Mouse (Mus musculus) right cerebral cortex, adult 18-20 months (tissue): Measurements from ENCODE around the gene Gm37240.

Experiments
- DNase-seq: peaks from one replicate; pipeline ENCODE4 v3.0.0; 2022; ENCODE audit warnings: mixed read lengths

Gene Gm37240

DNA sequence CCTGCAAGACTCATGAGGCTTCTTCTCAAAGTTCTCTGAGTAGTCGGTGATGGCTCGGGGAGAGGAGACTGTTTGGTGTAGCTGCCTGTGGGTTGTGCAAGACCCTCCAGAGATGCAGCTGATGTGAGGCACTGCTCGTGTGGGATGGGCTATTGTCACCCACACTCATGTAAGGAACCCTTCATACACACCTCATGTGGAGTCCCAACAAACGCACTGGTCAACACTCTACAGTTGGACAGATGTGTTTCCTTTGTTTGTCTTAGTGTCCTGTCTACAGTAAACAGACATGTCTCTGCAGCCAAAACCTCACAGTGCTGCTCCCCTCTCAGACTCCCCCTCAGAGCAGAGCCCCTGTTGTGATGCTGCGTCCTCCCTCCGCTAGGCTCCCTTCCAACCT is 217.5 kb downstream of the Gm37240 start:
- DNase-seq, result no peak

DNA sequence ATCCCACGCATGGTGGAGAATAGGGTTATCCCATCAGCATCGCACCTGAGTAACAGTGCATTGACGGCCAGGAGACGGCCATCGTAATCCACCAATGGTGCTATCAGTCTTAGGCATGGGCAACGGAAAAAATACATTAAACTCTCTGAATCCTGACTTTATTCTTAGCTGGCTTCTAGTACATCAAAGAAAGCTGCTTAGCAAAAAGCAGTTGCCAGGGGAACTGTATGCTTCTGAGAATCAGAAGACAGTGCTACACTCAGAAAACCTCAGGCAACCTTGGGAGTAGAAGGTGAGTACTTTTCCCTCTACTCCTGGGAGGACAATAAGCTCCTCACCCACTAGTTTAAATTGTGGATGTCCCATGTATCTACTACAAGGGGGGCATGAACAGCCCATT is 219.6 kb downstream of the Gm37240 start:
- no peak for DNase-seq

DNA sequence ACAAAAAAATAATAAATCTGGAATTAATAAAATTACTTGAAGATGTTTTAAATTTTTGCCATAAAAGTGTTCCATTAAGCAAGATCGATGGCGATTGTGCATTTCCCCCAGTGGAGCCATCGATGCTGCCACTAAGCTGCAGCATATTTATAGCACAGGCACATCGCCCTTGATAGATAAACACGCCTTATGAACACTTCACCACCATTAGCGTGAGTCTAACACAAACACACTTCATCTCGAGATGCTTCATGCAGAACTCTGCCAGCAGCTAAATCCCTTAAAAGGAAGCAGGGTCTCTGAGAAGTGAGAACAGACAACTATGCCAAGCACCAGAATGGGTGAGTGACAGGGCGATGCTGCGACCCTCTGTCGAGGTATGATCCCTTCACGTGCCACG is 220.6 kb downstream of the Gm37240 start:
- no peak for DNase-seq

DNA sequence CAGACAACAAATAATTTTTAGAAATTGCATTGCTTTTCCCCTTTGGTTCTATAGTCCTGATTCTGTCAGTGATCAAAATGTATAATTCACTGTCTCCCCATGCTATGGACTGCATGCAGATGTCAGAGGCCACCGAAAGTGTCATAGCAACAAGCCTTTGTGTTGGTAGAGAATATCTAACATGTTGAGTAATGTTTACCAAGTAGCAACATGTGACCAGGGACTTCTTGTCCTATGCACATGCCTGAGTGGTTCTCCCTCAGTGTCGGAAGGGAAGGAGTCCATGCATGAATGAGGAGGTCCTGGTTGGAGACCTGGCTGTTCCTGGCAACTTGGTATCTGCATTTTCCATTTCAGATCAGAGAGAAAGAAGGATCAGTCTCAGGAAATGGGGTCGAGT is 221.2 kb downstream of the Gm37240 start:
- DNase-seq, result no peak

DNA sequence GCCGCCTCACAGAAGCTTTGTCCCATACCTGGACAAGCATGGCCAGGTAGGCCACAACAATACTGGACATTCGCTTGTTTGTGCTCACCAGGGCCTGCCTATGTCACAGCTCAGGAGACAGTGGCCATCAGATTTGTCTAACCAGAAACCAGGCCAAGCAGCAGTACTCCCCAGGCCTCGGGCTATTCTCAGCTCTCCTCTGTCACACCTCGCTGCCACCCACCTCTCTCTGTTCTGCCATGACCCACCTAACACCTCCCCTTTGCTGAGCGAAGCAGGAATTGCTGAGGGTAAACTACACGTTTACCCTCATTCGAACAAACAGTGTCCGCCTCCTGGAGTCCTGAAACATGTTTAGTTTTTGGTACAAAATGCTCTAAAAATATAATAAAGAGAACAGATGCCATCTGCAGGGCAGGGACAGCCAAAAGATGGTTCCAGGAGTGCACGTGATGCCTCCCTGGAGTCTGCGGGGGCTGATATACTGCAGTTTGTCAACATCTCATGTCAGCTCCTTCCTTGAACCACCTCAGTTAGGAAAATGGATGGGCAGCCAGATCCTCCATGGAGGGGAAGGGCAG is 222.6 kb downstream of the Gm37240 start:
- peak; percentile 82 for DNase-seq

DNA sequence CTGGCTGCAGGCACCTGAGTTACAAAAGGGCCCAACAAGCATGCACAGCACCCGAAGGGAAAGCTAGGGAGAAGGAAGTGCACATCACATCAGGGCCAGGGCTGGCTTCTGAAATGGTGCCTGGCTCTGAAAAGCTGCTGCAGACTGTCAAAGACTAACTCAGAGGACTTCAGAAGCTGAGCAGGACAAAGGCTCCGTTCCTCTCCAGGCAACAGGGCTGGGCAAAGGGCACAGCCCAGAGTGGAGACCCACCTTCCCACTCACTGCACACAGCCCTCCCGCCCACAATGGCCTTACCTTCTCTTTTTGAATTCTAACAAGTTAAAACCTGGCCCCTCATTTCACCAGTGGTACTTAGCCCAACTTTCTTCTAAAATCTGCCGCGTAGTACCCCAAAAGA is 223.5 kb downstream of the Gm37240 start:
- DNase-seq, result no peak

DNA sequence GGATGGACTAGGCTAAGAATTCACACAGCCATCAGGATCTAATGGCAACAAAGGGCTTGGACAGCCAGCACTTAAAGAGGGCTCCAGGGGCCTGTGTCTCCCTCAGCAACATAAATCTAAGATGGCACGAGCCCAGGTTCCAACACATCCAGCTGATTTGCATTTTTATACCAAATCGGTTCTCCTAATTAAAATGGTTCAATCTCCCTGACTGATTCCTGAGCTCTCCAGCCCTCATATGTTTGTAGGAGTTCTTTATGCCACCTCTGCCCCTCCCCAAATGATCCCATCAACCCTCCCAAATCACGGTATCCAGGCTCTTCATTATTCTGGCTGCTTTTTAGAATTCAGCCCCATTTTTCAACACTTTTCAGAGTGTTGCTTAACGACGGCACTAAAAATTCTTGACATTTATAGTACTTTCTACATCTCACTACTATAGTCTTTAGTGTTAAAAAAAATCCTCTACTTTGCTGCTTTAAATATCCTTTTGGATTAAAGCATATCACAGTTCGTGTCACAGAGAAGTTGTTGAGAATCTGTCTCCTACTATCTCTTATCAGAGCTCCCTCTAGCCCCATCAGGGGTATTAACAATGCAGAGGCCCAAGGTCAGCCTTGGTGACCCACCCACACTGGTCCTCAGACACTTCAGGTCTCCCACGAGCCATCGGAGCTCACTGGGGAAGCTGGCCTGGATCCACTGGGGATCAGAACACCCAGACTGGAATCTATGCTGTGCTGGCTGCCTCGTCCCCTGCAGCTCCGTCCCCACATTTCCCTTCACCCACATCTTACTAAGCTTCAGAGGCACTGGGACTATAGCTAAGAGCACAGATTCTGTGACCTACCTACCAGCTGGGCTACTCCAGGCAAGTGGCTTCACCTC is 225.1 kb downstream of the Gm37240 start:
- no peak for DNase-seq

DNA sequence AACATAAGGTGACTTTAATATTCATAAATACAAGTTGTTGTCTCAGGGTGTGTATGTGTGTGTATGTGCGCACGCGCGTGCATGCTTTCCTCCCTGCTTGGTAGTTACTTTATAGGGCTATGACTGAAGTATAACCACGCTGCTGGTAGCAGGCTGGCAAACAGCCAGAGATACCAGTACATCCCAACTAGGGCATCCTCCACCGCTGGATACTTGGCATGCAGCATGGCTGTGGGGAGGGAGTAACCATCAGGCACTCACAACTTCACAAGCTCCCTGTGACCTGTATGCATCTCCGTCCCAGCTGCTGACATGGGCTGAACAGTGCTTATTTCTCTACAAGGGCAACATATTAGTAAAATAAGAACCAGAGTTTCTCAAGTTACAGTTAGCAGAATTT is 227.6 kb downstream of the Gm37240 start:
- no peak for DNase-seq

GRCm38 (mm10) chr3:85655538-85655937 is 231.8 kb downstream of the Gm37240 start:
- DNase-seq, result no peak

DNA sequence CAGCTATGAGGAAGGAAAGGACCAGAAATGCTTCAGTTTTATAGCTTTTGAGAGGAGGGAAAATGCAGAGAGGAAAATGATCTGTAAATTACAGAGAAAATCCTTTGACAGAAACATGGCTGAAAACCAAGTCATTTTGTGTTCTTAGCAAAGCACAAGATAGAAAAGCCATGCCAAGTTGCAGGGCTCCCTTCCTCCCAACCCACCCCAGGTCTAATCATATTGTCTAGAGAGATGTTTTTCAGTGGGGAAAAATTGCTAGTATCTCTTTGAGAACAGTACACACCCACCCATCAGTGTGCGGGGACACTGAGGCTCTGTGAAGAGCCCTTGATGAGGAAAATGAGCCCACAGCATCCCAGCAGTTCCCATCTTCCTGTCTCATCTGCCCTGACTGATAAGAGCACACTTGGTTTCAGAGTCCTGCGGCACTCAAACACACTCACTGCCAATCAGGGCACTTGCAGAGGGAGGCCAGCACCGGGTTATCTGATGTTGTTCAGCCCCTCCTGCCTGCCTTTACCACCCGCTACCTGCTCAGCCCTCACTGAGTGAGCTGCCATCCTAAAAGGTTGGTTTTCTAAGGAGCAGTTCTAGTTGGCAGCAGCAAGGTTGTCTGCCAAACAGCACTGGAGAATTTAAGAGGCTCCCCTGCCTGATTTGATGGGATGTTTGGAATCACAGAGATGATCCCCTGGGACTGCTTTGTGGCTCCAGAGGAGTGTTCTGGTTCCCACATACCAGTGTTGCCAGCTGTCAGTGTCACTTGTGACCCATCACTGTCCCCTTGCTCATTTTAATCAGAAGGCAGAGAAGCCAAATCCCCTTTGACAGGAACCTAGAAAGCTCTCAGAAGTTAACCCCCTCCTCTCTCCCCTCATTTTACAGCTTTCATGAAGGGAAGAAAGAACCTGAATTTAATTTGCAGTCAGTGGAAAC is 234.3 kb downstream of the Gm37240 start:
- no peak for DNase-seq

DNA sequence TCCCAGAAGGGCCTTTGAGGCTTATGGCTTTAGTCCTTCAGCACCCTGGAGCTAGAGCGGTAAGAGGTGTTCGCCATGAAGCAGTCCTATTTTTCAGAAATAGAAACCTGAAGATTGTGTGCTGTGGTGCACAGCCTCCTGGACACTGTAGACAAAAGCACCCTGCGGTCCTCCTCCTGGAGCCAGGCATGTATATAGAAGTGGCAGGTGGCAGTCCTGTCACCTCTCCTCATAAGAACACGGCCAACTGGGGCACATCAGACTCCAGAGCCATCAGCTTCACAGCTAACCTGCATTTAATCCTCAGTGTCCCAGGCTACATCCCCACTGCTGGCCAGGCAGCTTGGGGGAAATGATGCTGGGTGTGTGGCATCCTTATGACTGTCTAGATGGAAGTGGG is 238.1 kb downstream of the Gm37240 start:
- DNase-seq, result no peak

- DNase-seq, result no peak
These were observed 241.8 kb downstream of the Gm37240 start for GRCm38 (mm10) chr3:85645517-85646004.

DNA sequence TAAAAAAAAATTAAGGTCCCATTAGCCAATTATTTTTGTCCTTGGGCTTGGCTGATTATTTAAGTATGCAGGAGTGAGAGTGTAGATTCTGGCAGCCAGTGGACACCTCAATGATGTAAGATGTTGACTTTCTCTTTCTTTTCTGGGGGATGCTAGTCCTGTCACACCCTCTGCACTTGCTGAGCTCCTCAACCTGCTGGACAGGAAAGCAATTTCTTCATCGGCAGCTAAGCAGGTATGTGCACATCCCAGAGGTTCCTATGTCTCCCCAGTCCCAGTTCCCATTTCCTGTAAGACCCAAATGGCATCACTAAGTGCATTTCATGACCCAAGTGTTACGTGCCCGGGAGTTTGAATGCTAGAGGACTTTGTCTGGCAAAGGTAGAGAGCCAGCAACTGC is 242.5 kb downstream of the Gm37240 start:
- no peak for DNase-seq

DNA sequence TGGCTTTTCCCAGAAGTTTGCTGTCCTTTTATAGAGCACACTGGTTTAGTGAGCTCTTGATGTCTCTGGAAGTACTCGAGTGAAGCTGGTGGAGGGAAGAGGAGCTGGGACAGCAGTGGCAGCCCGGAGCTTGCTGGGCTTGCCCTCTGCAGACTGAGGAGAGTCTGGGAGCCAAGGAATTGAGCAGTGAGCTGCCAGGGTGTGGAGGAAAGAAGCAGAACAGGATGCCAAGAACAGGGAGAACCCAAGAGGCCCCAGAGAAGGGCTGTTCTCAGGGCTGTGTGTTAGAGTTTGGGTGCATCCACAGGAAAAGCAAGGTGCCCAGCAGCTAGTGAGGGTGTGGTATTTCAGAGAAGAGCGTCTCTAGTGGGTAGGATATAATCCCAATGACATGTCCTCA is 245.6 kb downstream of the Gm37240 start:
- no peak for DNase-seq

DNA sequence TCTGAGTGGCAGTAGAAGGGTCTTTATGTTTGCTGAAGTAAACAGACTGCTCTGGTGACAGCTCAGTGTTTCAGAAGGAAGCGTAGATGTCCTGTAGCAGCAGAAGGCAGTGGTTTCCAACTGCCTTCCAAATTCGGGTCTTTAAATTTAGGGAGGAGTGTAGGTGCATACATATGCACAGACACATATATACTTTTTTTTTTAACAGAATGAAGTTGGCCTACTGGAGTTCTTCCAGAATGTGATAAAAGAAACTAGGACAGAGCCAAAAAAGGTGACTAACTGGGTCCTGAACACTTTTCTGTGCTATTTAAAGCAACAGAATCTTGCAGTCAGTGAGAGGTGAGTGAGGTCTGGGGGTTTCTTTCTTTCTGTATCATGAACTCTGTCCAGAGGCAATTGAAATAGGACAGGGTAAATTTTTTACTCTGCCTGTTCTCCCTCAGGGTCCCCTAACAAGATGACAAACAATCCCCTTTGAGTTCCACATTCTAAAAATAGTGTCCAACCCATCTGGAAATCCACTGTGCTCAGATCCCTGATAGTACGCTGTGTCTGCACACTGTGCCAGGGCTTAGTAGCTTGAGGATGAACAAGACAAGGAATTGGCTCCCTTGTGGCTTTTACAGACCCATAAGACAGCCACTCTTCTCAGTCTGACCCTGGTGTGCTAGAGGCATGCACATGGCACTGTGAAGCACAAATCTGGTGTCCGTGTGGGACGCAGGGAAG is 250.4 kb downstream of the Gm37240 start:
- DNase-seq, result peak; percentile 54

DNA sequence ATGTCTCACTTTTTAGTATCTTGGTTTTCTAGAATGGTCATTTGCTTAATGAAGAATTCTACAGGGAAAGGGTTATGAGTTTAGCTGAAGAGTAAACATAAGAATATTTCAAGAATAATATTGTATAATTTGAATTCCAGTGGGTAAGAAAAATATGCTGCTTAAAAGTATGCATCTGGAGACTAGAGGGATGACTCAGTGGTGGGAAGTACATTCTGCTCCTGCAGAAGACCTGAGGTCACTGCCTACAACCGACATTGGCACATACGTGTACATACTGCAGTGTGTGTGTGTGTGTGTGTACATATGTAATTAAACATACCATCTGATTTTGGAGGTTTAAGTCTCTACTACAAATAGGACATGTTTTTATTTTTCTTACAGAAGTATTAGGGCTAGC is 251.7 kb downstream of the Gm37240 start:
- DNase-seq, result no peak

- DNase-seq, result no peak
These were observed 252.2 kb downstream of the Gm37240 start for GRCm38 (mm10) chr3:85635126-85635419.

GRCm38 (mm10) chr3:85634389-85635125 is 252.8 kb downstream of the Gm37240 start:
- DNase-seq, result no peak

GRCm38 (mm10) chr3:85633733-85634132 is 253.6 kb downstream of the Gm37240 start:
- DNase-seq, result no peak

GRCm38 (mm10) chr3:85629895-85630510 is 257.3 kb downstream of the Gm37240 start:
- peak; percentile 30 for DNase-seq

DNA sequence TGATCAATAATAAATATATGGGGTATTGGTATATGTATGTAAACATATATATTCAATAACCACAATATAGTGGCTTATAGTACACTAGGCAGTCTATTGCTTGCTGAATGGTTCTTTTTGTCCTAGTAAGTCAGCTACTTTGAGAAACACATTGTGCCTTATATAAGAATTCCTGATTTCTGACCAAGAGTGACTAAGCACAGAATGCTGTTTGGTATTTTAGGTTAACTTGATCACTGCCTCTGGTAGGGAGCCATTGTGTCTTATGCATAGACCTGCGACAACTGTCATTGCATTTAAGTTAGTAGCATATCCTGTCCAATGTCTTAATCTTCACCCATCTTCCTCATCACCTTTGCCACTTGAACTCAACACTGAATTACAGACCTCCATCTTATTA is 267.6 kb downstream of the Gm37240 start:
- DNase-seq, result no peak

- DNase-seq, result peak; percentile 20
These were observed 268.0 kb downstream of the Gm37240 start for GRCm38 (mm10) chr3:85619345-85619744.
